9 mouse cellular contexts compared by ENCODE assay signal in the genomic region with DNA sequence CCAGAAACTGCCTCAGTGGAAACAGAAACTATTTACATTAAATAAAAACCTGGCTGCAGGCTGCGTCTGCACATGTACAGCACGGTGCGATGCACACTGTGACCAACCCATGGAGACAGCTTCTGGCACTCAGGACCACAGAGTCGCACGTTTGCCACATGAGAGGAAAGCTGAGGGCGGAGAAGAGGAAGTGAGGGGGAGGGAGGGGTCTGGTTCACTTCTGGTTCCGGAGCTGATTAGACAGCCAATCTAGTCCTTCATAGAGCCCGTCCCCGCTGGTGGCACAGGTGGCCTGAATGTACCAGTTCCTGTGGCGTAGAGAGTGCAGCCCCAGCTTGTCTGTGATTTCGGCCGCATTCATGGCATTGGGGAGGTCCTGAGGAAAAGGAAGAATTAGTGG. TPM values are rescaled to one million over a fixed set of nuclear protein-coding genes. Genes with fewer than 3 reads are reported as not detected.
DNase-seq lines count a peak whose midpoint lies in the region; ATAC-seq lines count a peak whose summit lies in the region.
"Had no signal": no experiment of that assay in that cellular context is flagged by ENCODE, and none has a peak within 500 bp of the region (broad histone marks: within the 10 kb centered on the region; RNA-seq: fewer than 3 reads in every experiment).

No protein-coding gene starts in this region.

- ATAC-seq in CD4-positive, CD25-positive, alpha-beta regulatory T cell, adult 4 months, result peak; percentile 73
- peak; percentile 73 for ATAC-seq in activated CD4-positive, CD25-positive, alpha-beta regulatory T cell, adult 4 months
- peak; percentile 61 for ATAC-seq in megakaryocyte, adult 5-6 weeks (ENCODE audit: poor library complexity, severe bottlenecking)

- peak; percentile 76 for DNase-seq in induced T-regulatory cell, adult 2 months (ENCODE audit: low read depth)
- peak; percentile 50 to 52 for DNase-seq in spleen, adult 18-20 months
- peak; percentile 41 to 58 for DNase-seq in thymus, adult 18-20 months
- peak; percentile 50 for DNase-seq in thymus, postnatal 4 days

RNA-seq across cellular contexts. Expression of gene 2310033P09Rik, which starts 4.2 kb away (rescaled TPM):
- polyA plus RNA-seq in CD4-positive, CD25-positive, alpha-beta regulatory T cell, adult 4 months (2017; shearing (Covaris generic)), result 10 to 100 TPM; 18.8 to 26.1 TPM
- 10 to 100 TPM; 17.5 to 18.7 TPM for polyA plus RNA-seq in activated CD4-positive, CD25-positive, alpha-beta regulatory T cell, adult 4 months (2017; shearing (Covaris generic))
- 8.3 and 8.6 TPM in 2 replicates for total RNA-seq in megakaryocyte, adult 5-6 weeks (2015)
- 7.2 and 8.7 TPM in 2 replicates for total RNA-seq in megakaryocyte, adult 5-6 weeks (2017)

RNA-seq across cellular contexts. Expression of gene Mrpl55, which starts 10.0 kb away (rescaled TPM):
- polyA plus RNA-seq in CD4-positive, CD25-positive, alpha-beta regulatory T cell, adult 4 months (2017; shearing (Covaris generic)), result 10 to 100 TPM; 57.0 to 62.4 TPM
- polyA plus RNA-seq in activated CD4-positive, CD25-positive, alpha-beta regulatory T cell, adult 4 months (2017; shearing (Covaris generic)), result 10 to 100 TPM; 49.4 to 50.0 TPM
- total RNA-seq in megakaryocyte, adult 5-6 weeks (2015), result 14.7 and 17.6 TPM in 2 replicates
- 35.3 and 36.2 TPM in 2 replicates for total RNA-seq in megakaryocyte, adult 5-6 weeks (2017)

RNA-seq across cellular contexts. Expression of gene Arf1, which starts 15.8 kb away (rescaled TPM):
- polyA plus RNA-seq in CD4-positive, CD25-positive, alpha-beta regulatory T cell, adult 4 months (2017; shearing (Covaris generic)), result 100 to 1,000 TPM; 324 to 440 TPM
- 100 to 1,000 TPM; 301 to 312 TPM for polyA plus RNA-seq in activated CD4-positive, CD25-positive, alpha-beta regulatory T cell, adult 4 months (2017; shearing (Covaris generic))
- total RNA-seq in megakaryocyte, adult 5-6 weeks (2015), result 312 and 325 TPM in 2 replicates
- 342 and 408 TPM in 2 replicates for total RNA-seq in megakaryocyte, adult 5-6 weeks (2017)

RNA-seq across cellular contexts. Expression of gene Guk1, which starts 20.3 kb away (rescaled TPM):
- 10 to 100 TPM; 63.6 to 67.4 TPM for polyA plus RNA-seq in CD4-positive, CD25-positive, alpha-beta regulatory T cell, adult 4 months (2017; shearing (Covaris generic))
- polyA plus RNA-seq in activated CD4-positive, CD25-positive, alpha-beta regulatory T cell, adult 4 months (2017; shearing (Covaris generic)), result 10 to 100 TPM; 60.2 to 63.5 TPM
- total RNA-seq in megakaryocyte, adult 5-6 weeks (2015), result 20.6 and 25.1 TPM in 2 replicates
- 13.8 and 20.1 TPM in 2 replicates for total RNA-seq in megakaryocyte, adult 5-6 weeks (2017)

RNA-seq across cellular contexts. Expression of gene Gjc2, which starts 29.3 kb away (rescaled TPM):
- polyA plus RNA-seq in CD4-positive, CD25-positive, alpha-beta regulatory T cell, adult 4 months (2017; shearing (Covaris generic)), result not detected
- not detected for polyA plus RNA-seq in activated CD4-positive, CD25-positive, alpha-beta regulatory T cell, adult 4 months (2017; shearing (Covaris generic))
- total RNA-seq in megakaryocyte, adult 5-6 weeks (2015), result not detected in 2 replicates
- total RNA-seq in megakaryocyte, adult 5-6 weeks (2017), result not detected in 2 replicates
- polyA plus RNA-seq: forebrain, embryonic 13.5 days; heart, embryonic 10.5 days had no signal

Comparison
In these comparisons a context has a peak if more than half of its experiments do, and no peak if none do; other contexts are left out.
1. Peak in every context shown above with its lines: DNase-seq and ATAC-seq.